Mouse (Mus musculus) heart, adult 2 months (tissue): ENCODE measurements around the gene Dgkz. TPM values are rescaled to one million over a fixed set of nuclear protein-coding genes. Genes with fewer than 3 reads are reported as not detected.

ENCODE experiments used
- DNase-seq, 2 experiments: peaks; one replicate each; pipeline ENCODE4 v3.0.0; 2021
- H3K27ac ChIP-seq: fragments of 200-600 bp; 2 replicates; pipeline ENCODE4 v1.8.1; 2022
- H3K27me3 ChIP-seq: fragments of 200-500 bp; 2 replicates; pipeline ENCODE4 v1.6.1; 2012; ENCODE audit warnings: mild to moderate bottlenecking, low read length, inconsistent platforms, mixed read lengths; ENCODE audit not compliant: control insufficient read depth, insufficient read depth
- H3K36me3 ChIP-seq: fragments of 200-500 bp; 2 replicates; pipeline ENCODE4 v1.6.1; 2012; ENCODE audit warnings: low read length, inconsistent platforms; ENCODE audit not compliant: control insufficient read depth, insufficient read depth
- H3K4me1 ChIP-seq: fragments of 200-500 bp; 2 replicates; pipeline ENCODE4 v1.6.1; 2011; ENCODE audit warnings: low read length; ENCODE audit not compliant: control insufficient read depth, insufficient read depth
- H3K4me3 ChIP-seq: fragments of 200-600 bp; 2 replicates; pipeline ENCODE4 v1.8.1; 2022
- H3K79me2 ChIP-seq: fragments of 200-500 bp; replicated peaks from 2 replicates; pipeline ENCODE4 v1.6.1; 2012; ENCODE audit warnings: mild to moderate bottlenecking, inconsistent platforms, low read length, moderate library complexity, mixed read lengths; ENCODE audit not compliant: control insufficient read depth, insufficient read depth
- H3K9ac ChIP-seq: fragments of 200-500 bp; 2 replicates; pipeline ENCODE4 v1.6.1; 2012; ENCODE audit warnings: low read depth, mild to moderate bottlenecking, control low read depth, inconsistent platforms, low read length, mixed read lengths
- CTCF ChIP-seq: fragments of 200-600 bp; IDR thresholded peaks from 2 replicates; pipeline ENCODE4 v1.8.1; 2022; ENCODE audit warnings: antibody characterized with exemption, mild to moderate bottlenecking, moderate library complexity
- EP300 ChIP-seq: fragments of 200-500 bp; IDR thresholded peaks from 2 replicates; pipeline ENCODE4 v1.6.1; 2011; ENCODE audit warnings: low read depth, low read length, control low read depth; ENCODE audit not compliant: insufficient read depth
- POLR2A ChIP-seq: fragments of 200-500 bp; IDR thresholded peaks from 2 replicates; pipeline ENCODE4 v1.6.1; 2011; ENCODE audit warnings: mild to moderate bottlenecking, low read depth, low read length, control low read depth; ENCODE audit not compliant: insufficient read depth
- WGBS: fragments of 180-500 bp; shearing (Covaris S2); methylation state at CpG from one replicate; pipeline ENCODE4 v1.1.7; 2018; 5-methylcytosine and 5-hydroxymethylcytosine counted together
- intact Hi-C: fragments of 180-260 bp; cut with DNase I; formaldehyde crosslinking; loops from one replicate; pipeline ENCODE4 v1.15.1; 2025
- polyA plus RNA-seq: library from polyadenylated mRNA; depleted of rRNA; stranded (reverse); fragments of >200 nt; gene quantifications from 2 replicates; pipeline ENCODE4 v1.2.3, GENCODE M21; 2012
- total RNA-seq, 2 experiments: library from RNA; stranded (reverse); gene quantifications; 2 replicates each; pipeline ENCODE4 v1.2.3; 2021

The Dgkz gene
- total and polyA plus RNA-seq, 3 experiments: 35.5 to 102 (median 37.5) TPM

DNA sequence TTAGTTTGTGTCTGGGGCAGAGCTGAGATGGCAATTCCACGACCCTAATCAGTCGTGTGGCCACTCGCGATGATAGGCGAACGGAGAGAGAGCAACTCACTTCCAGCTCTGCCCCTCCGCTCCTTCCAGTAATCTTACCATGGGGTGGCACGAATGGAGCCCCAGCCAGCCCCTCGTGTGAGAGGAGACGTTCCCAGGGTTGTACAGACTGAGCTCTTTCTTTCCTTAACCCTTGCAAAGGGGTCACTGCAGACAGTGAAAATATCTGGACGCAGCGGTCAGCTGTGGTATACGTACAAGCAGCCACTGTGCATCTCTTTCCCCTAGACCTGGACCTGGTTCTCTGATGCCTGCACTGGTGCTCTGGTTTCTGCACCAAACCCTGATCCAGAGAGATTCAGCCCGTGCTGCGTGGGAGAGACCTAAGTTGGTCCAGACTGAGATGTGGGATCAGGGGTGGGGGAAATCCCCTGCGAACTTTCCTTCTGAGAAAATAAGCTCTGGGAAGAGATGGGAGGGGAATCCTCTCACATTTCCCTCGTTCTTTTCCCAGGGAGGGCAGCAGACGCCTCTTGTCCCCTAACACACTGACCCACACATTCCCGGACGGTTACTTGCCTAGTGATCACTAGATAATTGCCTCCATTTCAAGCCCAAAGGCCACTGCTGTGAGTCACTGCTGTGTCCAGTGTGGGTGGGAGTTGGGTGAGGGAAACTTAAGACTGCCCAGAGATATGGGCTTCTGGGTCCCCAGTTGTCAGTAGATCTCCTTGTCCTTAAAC lies 33.1 kb upstream of the Dgkz start:
- WGBS: 4% methylated on average over 20 of the region's 20 CpGs
- Histone ChIP-seq H3K27ac (peak overlapping the region; percentile 92), H3K27me3 (no peaks in the 10 kb centered on the region), H3K4me3 (peak overlapping the region; percentile 80), H3K79me2 (no peaks in the 10 kb centered on the region), H3K36me3 (no peaks in the 10 kb centered on the region), H3K4me1 (peaks cover 12% of the 10 kb centered on the region), H3K9ac (peak overlapping the region; percentile 74)
- intact Hi-C loops: loop anchor here (5.0 kb wide), 1 partner anchor 173 kb away; no protein-coding TSS in a partner anchor
- no peak for DNase-seq
- no peak for TF ChIP-seq EP300
- TF ChIP-seq CTCF: no peak

- WGBS: under 1% methylated on average over 34 of the region's 34 CpGs
- Histone ChIP-seq H3K79me2 (no peaks in the 10 kb centered on the region), H3K27me3 (no peaks in the 10 kb centered on the region), H3K9ac (peak overlapping the region; percentile 74), H3K4me1 (peaks cover 12% of the 10 kb centered on the region), H3K4me3 (peak overlapping the region; percentile 80), H3K27ac (peak overlapping the region; percentile 92), H3K36me3 (no peaks in the 10 kb centered on the region)
- DNase-seq: peak; percentile 95 to 98
- intact Hi-C loops: loop anchor here (1.0 to 5.0 kb wide), 2 partner anchors 50 to 174 kb away; no protein-coding TSS in a partner anchor
- peak; percentile 86; the same call in 1 of the 2 replicates for TF ChIP-seq POLR2A
- TF ChIP-seq CTCF: 0 out of 2 replicates have a peak, but pooled peaks have one; percentile 7
- TF ChIP-seq EP300: no peak; the same call in 1 of the 2 replicates
These were observed 32.4 kb upstream of the Dgkz start for GRCm38 (mm10) chr2:92007933-92008622.

- Histone ChIP-seq H3K27me3 (no peaks in the 10 kb centered on the region), H3K27ac (peak overlapping the region; percentile 92), H3K36me3 (no peaks in the 10 kb centered on the region), H3K4me3 (peak overlapping the region; percentile 80), H3K9ac (peak overlapping the region; percentile 17; the same call in 1 of the 2 replicates), H3K4me1 (peaks cover 10% of the 10 kb centered on the region), H3K79me2 (no peaks in the 10 kb centered on the region)
- intact Hi-C loops: loop anchor here (1.0 to 5.0 kb wide), 2 partner anchors 51 to 175 kb away; no protein-coding TSS in a partner anchor
- 2% methylated on average over 28 of the region's 28 CpGs for WGBS
- peak; percentile 77 to 80 for DNase-seq
- TF ChIP-seq CTCF: peak; percentile 73
- TF ChIP-seq POLR2A: no peak
- no peak for TF ChIP-seq EP300
These were observed 31.6 kb upstream of the Dgkz start for GRCm38 (mm10) chr2:92006983-92007921.

GRCm38 (mm10) chr2:92006491-92006890 lies 30.8 kb upstream of the Dgkz start:
- Histone ChIP-seq H3K79me2 (no peaks in the 10 kb centered on the region), H3K27ac (no peak overlapping the region), H3K36me3 (no peaks in the 10 kb centered on the region), H3K27me3 (no peaks in the 10 kb centered on the region), H3K4me3 (no peak overlapping the region), H3K4me1 (peaks cover 10% of the 10 kb centered on the region), H3K9ac (no peak overlapping the region)
- TF ChIP-seq CTCF (no peak), EP300 (no peak), POLR2A (no peak)
- no peak for DNase-seq
- intact Hi-C loops: loop anchor here (5.0 kb wide), 1 partner anchor 176 kb away; no protein-coding TSS in a partner anchor
- WGBS: 70% methylated on average over 6 of the region's 6 CpGs

GRCm38 (mm10) chr2:92004617-92005016 lies 29.0 kb upstream of the Dgkz start:
- Histone ChIP-seq H3K27me3 (no peaks in the 10 kb centered on the region), H3K27ac (no peak overlapping the region), H3K9ac (no peak overlapping the region), H3K4me3 (no peak overlapping the region), H3K79me2 (no peaks in the 10 kb centered on the region), H3K36me3 (no peaks in the 10 kb centered on the region), H3K4me1 (peaks cover 10% of the 10 kb centered on the region)
- 70% methylated on average over 7 of the region's 7 CpGs for WGBS
- DNase-seq: peak in 1 of 2 experiments; percentile 51
- intact Hi-C loops: loop anchor here (5.0 kb wide), 1 partner anchor 178 kb away; no protein-coding TSS in a partner anchor
- TF ChIP-seq POLR2A: no peak
- 0 out of 2 replicates have a peak, but pooled peaks have one; percentile 9 for TF ChIP-seq CTCF
- no peak for TF ChIP-seq EP300
